Mouse (Mus musculus) heart, embryonic 11.5 days (tissue): ENCODE measurements around the gene Serinc3. TPM values are rescaled to one million over a fixed set of nuclear protein-coding genes. Genes with fewer than 3 reads are reported as not detected.

ENCODE experiments used
- ATAC-seq: fragments of 200-750 bp; cut with Nextera tagmentation; replicated peaks from 2 replicates; pipeline ENCODE4 v1.8.0; 2017; ENCODE audit warnings: moderate library complexity; ENCODE audit not compliant: insufficient number of reproducible peaks, low FRiP score, low TSS enrichment
- H3K27ac ChIP-seq: fragments of 300-500 bp; sonication (generic); 2 replicates; pipeline ENCODE4 v1.5.1; 2014; ENCODE audit warnings: mild to moderate bottlenecking, low read depth, low read length
- H3K27me3 ChIP-seq: fragments of 300-500 bp; sonication (generic); 2 replicates; pipeline ENCODE4 v1.6.1; 2014; ENCODE audit warnings: mild to moderate bottlenecking, low read length, mixed read lengths; ENCODE audit not compliant: control insufficient read depth, insufficient read depth
- H3K36me3 ChIP-seq: fragments of 300-500 bp; sonication (generic); 2 replicates; pipeline ENCODE4 v1.6.1; 2014; ENCODE audit warnings: mild to moderate bottlenecking, low read length, moderate library complexity, mixed read lengths; ENCODE audit not compliant: control insufficient read depth, insufficient read depth
- H3K4me1 ChIP-seq: fragments of 300-500 bp; sonication (generic); 2 replicates; pipeline ENCODE4 v1.6.1; 2014; ENCODE audit warnings: low read length; ENCODE audit not compliant: control insufficient read depth, insufficient read depth
- H3K4me2 ChIP-seq: fragments of 300-500 bp; sonication (generic); 2 replicates; pipeline ENCODE4 v1.6.1; 2014; ENCODE audit warnings: mild to moderate bottlenecking, moderate library complexity
- H3K4me3 ChIP-seq: fragments of 300-500 bp; sonication (generic); 2 replicates; pipeline ENCODE4 v1.5.1; 2014; ENCODE audit warnings: low read depth, low read length
- H3K9ac ChIP-seq: fragments of 300-500 bp; sonication (generic); 2 replicates; pipeline ENCODE4 v1.6.1; 2014; ENCODE audit warnings: mild to moderate bottlenecking, low read depth, low read length, moderate library complexity
- H3K9me3 ChIP-seq: fragments of 300-500 bp; sonication (generic); replicated peaks from 2 replicates; pipeline ENCODE4 v1.6.1; 2016; ENCODE audit warnings: low read length; ENCODE audit not compliant: control insufficient read depth
- WGBS: fragments of 180-500 bp; shearing (Covaris S2); extraction: QIAGEN DNeasy Blood & Tissue Kit; methylation state at CpG from one replicate; pipeline ENCODE4 v1.1.7; 2014; ENCODE audit not compliant: insufficient replicate concordance; 5-methylcytosine and 5-hydroxymethylcytosine counted together
- polyA plus RNA-seq: library from polyadenylated mRNA; unstranded; fragments of >200 nt; fragmentation: Nextera tagmentation; extraction: Ambion mirVana; gene quantifications from 2 replicates; pipeline ENCODE4 v1.2.1, GENCODE M21; 2014

The Serinc3 gene
- polyA plus RNA-seq, 1 experiment from 2014 or later: 77.5 TPM

DNA sequence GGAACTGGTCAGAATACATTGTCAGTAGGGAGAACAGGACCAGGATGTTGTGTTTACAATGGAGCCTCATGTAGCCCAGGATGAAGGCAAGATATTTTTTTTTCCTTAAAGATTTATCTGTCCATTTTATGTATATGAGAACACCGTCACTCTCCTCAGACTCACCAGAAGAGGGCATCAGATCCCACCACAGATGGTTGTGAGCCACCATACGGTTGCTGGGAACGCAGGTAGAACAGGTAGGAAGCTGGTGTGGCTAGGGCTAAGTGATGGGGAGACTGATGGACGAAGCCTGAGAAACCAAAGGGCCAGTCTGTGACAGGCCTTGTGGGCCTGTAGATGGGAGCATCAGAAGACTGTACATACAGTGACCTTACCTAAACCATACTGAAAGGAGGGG lies 30.9 kb downstream of the Serinc3 start:
- no peak overlapping the region for H3K4me3 ChIP-seq
- no peak overlapping the region for H3K4me2 ChIP-seq
- no peak for ATAC-seq
- peaks cover 37% of the 10 kb centered on the region for H3K36me3 ChIP-seq
- H3K4me1 ChIP-seq: no peaks in the 10 kb centered on the region
- H3K9me3 ChIP-seq: no peaks in the 10 kb centered on the region
- no peak overlapping the region for H3K27ac ChIP-seq
- H3K27me3 ChIP-seq: no peaks in the 10 kb centered on the region
- H3K9ac ChIP-seq: no peak overlapping the region
- WGBS: 90% methylated on average over 4 of the region's 4 CpGs

DNA sequence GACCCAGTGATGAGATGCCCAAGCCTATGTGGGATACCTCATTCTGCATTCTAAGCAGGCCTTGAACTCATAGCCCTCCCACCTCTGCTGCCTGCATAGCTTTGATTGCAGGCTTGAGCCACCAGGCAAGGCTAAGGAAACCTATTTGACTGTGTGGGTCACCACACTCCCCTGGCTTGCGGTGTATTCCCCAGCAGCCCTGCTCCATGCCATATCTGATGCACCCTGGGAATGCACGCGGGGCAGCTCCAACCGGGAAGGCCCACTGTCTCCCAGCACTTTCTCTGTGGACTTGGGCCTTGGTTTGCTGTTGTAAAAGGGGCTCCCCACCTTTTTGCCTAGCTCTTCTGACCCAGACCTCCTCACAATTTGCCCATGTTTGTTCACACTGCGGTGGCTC lies 31.7 kb downstream of the Serinc3 start:
- no peak overlapping the region for H3K4me3 ChIP-seq
- no peak overlapping the region for H3K4me2 ChIP-seq
- H3K9me3 ChIP-seq: no peaks in the 10 kb centered on the region
- H3K9ac ChIP-seq: no peak overlapping the region
- ATAC-seq: no peak
- H3K4me1 ChIP-seq: no peaks in the 10 kb centered on the region; the same call in 1 of the 2 replicates
- no peak overlapping the region for H3K27ac ChIP-seq
- WGBS: 95% methylated on average over 5 of the region's 5 CpGs
- H3K27me3 ChIP-seq: no peaks in the 10 kb centered on the region
- H3K36me3 ChIP-seq: peaks cover 35% of the 10 kb centered on the region

DNA sequence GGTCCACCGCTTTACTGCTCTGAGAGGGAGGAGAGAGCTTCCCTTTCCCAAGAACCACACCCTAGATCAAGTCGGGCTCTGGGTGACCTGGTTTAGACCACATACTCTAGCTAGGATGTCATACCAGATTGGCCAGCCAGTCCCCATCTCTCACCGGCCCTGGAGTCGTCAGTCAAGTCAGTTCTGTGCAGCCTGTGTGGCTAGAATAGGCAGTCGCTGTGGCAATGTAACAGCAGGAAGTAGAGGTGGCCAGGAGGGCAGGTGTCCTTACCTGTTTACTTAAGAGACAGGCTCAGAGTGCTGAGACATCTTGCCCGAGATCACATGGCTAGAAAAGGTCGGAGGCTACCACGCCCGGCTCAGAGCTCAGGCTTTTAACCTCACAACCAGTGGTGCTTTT lies 33.8 kb downstream of the Serinc3 start:
- H3K27ac ChIP-seq: no peak overlapping the region
- no peaks in the 10 kb centered on the region for H3K27me3 ChIP-seq
- no peaks in the 10 kb centered on the region for H3K9me3 ChIP-seq
- no peak for ATAC-seq
- H3K36me3 ChIP-seq: peaks cover 30% of the 10 kb centered on the region
- H3K4me3 ChIP-seq: no peak overlapping the region
- 77% methylated on average over 9 of the region's 9 CpGs for WGBS
- peaks cover 8% of the 10 kb centered on the region for H3K4me1 ChIP-seq
- no peak overlapping the region; the same call in 1 of the 2 replicates for H3K9ac ChIP-seq
- H3K4me2 ChIP-seq: no peak overlapping the region

DNA sequence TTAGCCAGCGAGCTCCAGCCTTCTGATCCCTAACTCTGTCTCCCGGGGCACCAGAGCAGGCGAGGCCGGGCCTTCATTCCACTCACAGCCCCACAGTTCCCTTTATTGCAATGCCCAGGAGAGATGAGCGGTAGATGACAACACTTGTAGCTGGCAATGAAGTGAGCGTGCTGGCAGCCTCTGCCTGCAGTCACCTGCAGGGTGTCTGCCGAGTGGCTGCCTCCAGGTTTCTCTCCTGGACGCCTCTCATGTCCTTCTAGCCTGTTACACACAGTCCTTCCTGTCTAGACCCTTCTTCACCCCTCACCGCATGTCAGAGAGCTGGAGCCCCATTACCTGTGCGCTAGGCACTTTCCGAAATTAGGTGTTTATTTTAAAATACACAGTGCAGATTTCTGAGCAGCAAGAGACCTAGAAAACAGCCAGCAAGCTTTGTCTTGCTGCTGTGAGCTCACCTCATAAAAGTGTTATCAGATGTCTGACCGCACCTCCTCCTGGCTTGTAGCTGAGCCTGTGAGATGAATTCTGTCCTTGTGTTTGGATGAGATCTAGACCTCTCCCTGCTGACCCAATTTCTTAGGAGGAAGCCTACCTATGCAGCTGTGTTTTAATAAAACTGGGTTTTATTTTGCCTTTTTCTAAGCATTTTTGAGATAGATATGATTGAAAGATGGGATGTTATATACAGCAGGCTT lies 35.5 kb downstream of the Serinc3 start:
- 77% methylated on average over 12 of the region's 12 CpGs for WGBS
- Histone ChIP-seq H3K4me1 (peaks cover 8% of the 10 kb centered on the region), H3K27me3 (no peaks in the 10 kb centered on the region), H3K4me3 (no peak overlapping the region), H3K36me3 (peaks cover 20% of the 10 kb centered on the region), H3K27ac (no peak overlapping the region), H3K9ac (no peak overlapping the region), H3K4me2 (no peak overlapping the region), H3K9me3 (no peaks in the 10 kb centered on the region)
- ATAC-seq: no peak

DNA sequence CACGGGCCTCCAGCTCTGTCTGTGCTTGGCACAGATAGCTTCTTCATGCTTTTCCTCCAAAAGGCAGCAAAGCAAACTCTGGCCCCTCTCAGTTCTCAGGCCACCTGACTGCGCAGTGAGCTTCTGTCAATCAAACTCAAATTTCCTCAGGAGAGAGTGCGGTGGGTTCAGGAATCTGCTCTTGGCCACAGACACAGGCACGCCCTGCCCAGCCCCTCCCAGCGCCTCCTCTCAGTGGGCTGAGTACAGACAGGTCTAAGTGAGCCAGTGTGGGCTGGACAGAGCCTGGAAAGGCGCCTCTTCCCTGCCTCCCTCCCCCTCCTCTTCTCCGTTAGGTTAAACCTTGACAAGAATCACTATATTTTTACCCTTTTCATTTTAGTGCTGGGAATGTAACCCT lies 36.9 kb downstream of the Serinc3 start:
- Histone ChIP-seq H3K9ac (no peak overlapping the region), H3K4me1 (peaks cover 11% of the 10 kb centered on the region), H3K36me3 (peaks cover 9% of the 10 kb centered on the region), H3K9me3 (no peaks in the 10 kb centered on the region), H3K27ac (no peak overlapping the region), H3K4me2 (no peak overlapping the region; the same call in 1 of the 2 replicates), H3K27me3 (no peaks in the 10 kb centered on the region), H3K4me3 (no peak overlapping the region)
- 74% methylated on average over 7 of the region's 7 CpGs for WGBS
- ATAC-seq: no peak

DNA sequence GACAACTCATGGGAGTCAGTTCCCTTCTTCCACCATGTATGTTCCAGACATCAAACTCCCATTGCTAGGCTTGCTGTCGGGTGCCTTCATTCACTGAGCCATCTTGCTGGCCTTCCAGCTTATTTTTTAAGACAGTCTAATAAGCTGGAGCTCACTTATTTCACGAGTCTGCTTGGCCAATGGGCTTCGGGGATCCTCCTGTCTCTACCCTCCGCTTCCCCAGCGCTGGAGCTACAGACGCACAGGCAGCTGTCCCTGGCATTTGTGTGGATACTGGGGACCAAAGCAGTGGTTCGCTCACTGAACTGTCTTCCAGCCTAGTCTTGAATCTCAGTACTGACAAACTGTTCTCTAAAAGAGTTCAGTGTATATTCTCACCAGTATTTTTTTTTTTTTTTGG lies 38.8 kb downstream of the Serinc3 start:
- ATAC-seq: no peak
- Histone ChIP-seq H3K4me2 (no peak overlapping the region), H3K27me3 (no peaks in the 10 kb centered on the region), H3K27ac (no peak overlapping the region), H3K4me1 (peaks cover 17% of the 10 kb centered on the region), H3K4me3 (no peak overlapping the region), H3K9ac (no peak overlapping the region), H3K36me3 (peaks cover 3% of the 10 kb centered on the region), H3K9me3 (no peaks in the 10 kb centered on the region)
- 86% methylated on average over 7 of the region's 7 CpGs for WGBS

DNA sequence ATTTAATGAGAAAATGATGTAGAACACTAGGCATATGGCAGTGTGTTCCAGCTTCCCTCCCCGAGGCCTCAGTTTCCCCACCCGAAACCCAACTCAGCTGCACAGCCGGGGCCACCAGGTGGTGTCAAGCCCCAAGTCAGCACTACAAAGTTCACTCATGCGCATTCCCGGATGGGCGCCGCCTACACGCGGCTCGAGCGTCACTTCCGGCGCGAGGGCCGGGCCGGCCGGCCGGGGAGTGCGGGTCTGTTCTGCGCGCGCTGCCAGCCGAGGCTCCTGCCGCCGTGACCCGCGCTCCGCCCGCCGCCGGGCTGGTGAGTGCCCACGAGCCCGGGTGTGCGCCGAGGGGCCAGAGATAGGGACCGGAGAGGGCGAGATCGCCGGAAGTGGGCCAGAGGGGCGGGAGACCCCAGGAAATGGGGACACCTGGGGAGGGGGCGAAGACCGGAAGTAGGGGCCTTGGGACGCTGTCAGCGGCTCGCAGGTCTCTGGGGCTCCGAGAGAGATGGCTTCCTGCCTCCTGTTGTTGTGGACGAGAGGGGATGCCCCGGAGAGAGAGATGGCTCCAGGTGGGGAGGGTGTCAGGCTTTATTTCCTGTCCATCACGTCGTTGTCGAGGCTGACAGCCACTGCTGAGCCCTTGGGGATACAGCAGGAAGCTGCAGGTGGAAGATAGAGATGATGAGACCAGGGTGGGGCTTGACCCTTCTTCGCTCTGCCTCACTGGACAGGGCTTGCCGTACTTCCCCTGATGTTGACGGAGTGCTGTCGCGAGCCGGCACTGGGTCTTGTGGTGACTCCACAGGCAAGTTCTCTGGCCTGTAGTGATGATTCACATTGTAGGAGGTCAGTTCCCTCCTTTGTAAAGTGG lies 42.6 kb downstream of the Serinc3 start, which contains the start of gene Ttpal:
Gene Ttpal, plus strand, starts transcription at position 214 of the 871 bp plus-strand sequence.
- H3K4me1 ChIP-seq: peaks cover 9% of the 10 kb centered on the region; the same call in 1 of the 2 replicates
- H3K36me3 ChIP-seq: no peaks in the 10 kb centered on the region
- peak within 1 kb of the TSS; percentile 85 for H3K4me3 ChIP-seq
- WGBS: 1% methylated on average over 57 of the region's 57 CpGs
- H3K27ac ChIP-seq: peak within 1 kb of the TSS; percentile 78
- H3K27me3 ChIP-seq: no peaks in the 10 kb centered on the region
- peak; percentile 87 for ATAC-seq
- H3K9me3 ChIP-seq: no peaks in the 10 kb centered on the region
- peak within 1 kb of the TSS; percentile 97 for H3K9ac ChIP-seq
- H3K4me2 ChIP-seq: peak within 1 kb of the TSS; percentile 99

DNA sequence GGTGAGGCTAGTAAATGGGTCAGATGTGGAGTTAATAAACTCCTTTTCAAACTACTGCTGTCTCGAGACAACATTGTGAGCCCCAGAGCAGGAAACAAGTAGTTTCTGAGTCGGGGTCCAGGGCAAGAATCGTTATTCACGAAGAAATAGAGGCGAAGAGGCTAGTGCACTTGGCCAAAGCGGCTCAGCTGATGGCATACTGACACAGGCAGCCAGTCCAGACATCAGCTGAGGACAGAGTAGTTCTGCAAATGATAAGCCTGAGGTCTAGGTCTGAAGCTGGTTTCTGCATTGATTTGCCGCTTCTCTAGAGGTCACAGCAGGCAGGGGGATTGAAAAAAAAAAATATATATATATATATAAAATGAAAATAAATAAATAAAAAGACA lies 43.2 kb downstream of the Serinc3 start:
- Histone ChIP-seq H3K27ac (no peak overlapping the region), H3K4me1 (peaks cover 9% of the 10 kb centered on the region; the same call in 1 of the 2 replicates), H3K9ac (peak overlapping the region; percentile 58), H3K4me3 (peak overlapping the region; percentile 85), H3K4me2 (peak overlapping the region; percentile 99), H3K27me3 (no peaks in the 10 kb centered on the region), H3K9me3 (no peaks in the 10 kb centered on the region), H3K36me3 (no peaks in the 10 kb centered on the region)
- 78% methylated on average over 7 of the region's 7 CpGs for WGBS
- ATAC-seq: no peak
